Mouse (Mus musculus): ENCODE measurements at regions not wholly inside any gene's neighbourhood (a gene's known extent, or its start where the extent isn't known, plus 50 kb on each side); places are given as distances from the start of the nearest gene placed in this dataset.

DNA sequence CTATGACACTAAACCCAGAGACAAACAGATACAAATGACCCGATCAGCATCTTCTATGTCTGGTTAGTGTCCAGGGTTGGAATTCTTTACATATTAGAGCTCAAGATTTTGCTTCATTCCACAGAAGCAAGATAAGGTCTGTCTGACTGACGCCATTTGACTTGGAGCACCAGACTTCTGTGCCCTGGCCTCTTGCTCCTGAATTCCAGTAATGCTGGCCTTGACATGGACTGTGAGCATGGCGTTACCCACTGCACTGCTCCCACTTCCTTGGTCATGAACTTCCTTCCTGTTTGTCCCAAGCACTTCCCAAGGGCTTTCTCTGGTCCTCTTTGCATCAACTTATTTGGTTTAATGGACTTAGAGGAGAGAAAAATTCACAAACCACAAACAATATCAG, 225.6 kb upstream of the Igfbp3 start:
- no peak for DNase-seq (ENCODE audit: low read depth, low spot score)
- H3K9ac ChIP-seq (ENCODE audit: insufficient read depth, low read depth, low read length, poor library complexity, severe bottlenecking): no peak overlapping the region
- in situ Hi-C loops (cut with MboI; ENCODE audit: low sequenced_read_pairs in 2 of 2, unreplicated experiment in 2 of 2): no loop called here
- H3K4me1 ChIP-seq (ENCODE audit: control insufficient read depth in 2 of 2, insufficient read depth in 2 of 2, low read length in 2 of 2, poor library complexity in 1 of 2): peaks cover 0 to 2% of the 10 kb centered on the region in 2 experiments; a peak in 2 of 4 replicates
- TF ChIP-seq MAFK (IDR thresholded peaks at IDR 0.05; ENCODE audit: insufficient read depth, low read depth, low read length) (no peak), HCFC1 (IDR thresholded peaks at IDR 0.05; ENCODE audit: borderline replicate concordance, insufficient read depth, low read length) (no peak), ZNF384 (IDR thresholded peaks at IDR 0.05; ENCODE audit: low read depth, low read length) (no peak), ZC3H11A (IDR thresholded peaks at IDR 0.05; ENCODE audit: borderline replicate concordance, low read depth, low read length) (no peak), CHD2 (IDR thresholded peaks at IDR 0.05; ENCODE audit: low read depth, low read length) (no peak)
- H3K36me3 ChIP-seq (ENCODE audit: control insufficient read depth, insufficient read depth, low read length, poor library complexity, severe bottlenecking): no peaks in the 10 kb centered on the region
- no peak overlapping the region for H3K27ac ChIP-seq (ENCODE audit: insufficient read depth, low read depth, low read length, poor library complexity, severe bottlenecking)
- H3K4me3 ChIP-seq (ENCODE audit: insufficient read depth in 1 of 2, low read depth in 1 of 2, low read length in 2 of 2, poor library complexity in 1 of 2, severe bottlenecking in 1 of 2): no peak overlapping the region
- no peaks in the 10 kb centered on the region for H3K9me3 ChIP-seq (ENCODE audit: control insufficient read depth, insufficient read depth, low read depth, low read length)

DNA sequence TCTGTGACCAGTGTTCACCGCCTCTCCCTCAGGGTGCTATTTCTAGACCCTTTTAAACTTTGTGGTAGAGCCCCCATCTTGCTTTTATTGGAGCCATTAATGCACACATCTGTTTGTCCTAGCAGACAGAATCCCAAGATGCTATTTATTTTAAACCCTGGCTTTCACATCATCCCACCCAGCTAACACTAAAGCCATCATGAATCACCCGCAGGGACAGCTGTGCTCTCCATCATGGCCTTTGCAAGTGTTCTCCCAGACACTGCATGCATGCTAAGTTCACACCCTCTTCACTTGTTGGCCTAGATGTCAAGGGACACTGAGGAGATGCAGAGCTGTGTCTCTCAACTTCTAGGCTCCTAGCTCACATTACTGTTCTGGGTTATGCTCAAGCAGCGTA, 220.9 kb upstream of the Igfbp3 start:
- no peaks in the 10 kb centered on the region for H3K9me3 ChIP-seq (ENCODE audit: control insufficient read depth, insufficient read depth, low read depth, low read length)
- H3K27ac ChIP-seq (ENCODE audit: insufficient read depth, low read depth, low read length, poor library complexity, severe bottlenecking): no peak overlapping the region
- no peak overlapping the region for H3K4me3 ChIP-seq (ENCODE audit: insufficient read depth in 1 of 2, low read depth in 1 of 2, low read length in 2 of 2, poor library complexity in 1 of 2, severe bottlenecking in 1 of 2)
- TF ChIP-seq HCFC1 (IDR thresholded peaks at IDR 0.05; ENCODE audit: borderline replicate concordance, insufficient read depth, low read length) (no peak), CHD2 (IDR thresholded peaks at IDR 0.05; ENCODE audit: low read depth, low read length) (no peak), ZC3H11A (IDR thresholded peaks at IDR 0.05; ENCODE audit: borderline replicate concordance, low read depth, low read length) (no peak), ZNF384 (IDR thresholded peaks at IDR 0.05; ENCODE audit: low read depth, low read length) (no peak), MAFK (IDR thresholded peaks at IDR 0.05; ENCODE audit: insufficient read depth, low read depth, low read length) (no peak)
- H3K4me1 ChIP-seq (ENCODE audit: control insufficient read depth in 2 of 2, insufficient read depth in 2 of 2, low read length in 2 of 2, poor library complexity in 1 of 2): peaks cover 0 to 2% of the 10 kb centered on the region in 2 experiments; a peak in 1 of 4 replicates
- no peaks in the 10 kb centered on the region for H3K36me3 ChIP-seq (ENCODE audit: control insufficient read depth, insufficient read depth, low read length, poor library complexity, severe bottlenecking)
- in situ Hi-C loops (cut with MboI; ENCODE audit: low sequenced_read_pairs in 2 of 2, unreplicated experiment in 2 of 2): no loop called here
- no peak for DNase-seq (ENCODE audit: low read depth, low spot score)
- H3K9ac ChIP-seq (ENCODE audit: insufficient read depth, low read depth, low read length, poor library complexity, severe bottlenecking): no peak overlapping the region

DNA sequence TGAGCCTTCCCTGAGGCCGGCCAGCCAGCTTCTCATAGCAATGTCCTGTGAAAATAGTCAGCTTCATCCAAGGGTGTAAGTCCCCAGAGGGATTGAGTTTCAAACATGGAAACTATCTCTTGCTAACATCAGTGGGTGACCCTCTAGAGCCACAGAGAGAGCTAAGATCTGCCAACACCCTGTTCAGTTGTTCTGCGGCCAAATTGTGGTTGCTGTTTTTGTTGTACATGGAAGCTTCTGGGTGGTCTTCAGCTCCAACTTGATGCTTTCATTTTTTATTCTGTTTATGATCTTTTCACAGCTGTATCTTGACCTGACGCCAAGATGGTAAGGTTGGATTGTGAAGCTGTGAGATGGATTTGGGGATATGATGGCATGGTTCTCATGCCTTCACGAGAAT, 214.0 kb upstream of the Igfbp3 start:
- TF ChIP-seq HCFC1 (IDR thresholded peaks at IDR 0.05; ENCODE audit: borderline replicate concordance, insufficient read depth, low read length) (no peak), ZNF384 (IDR thresholded peaks at IDR 0.05; ENCODE audit: low read depth, low read length) (no peak), CHD2 (IDR thresholded peaks at IDR 0.05; ENCODE audit: low read depth, low read length) (no peak), ZC3H11A (IDR thresholded peaks at IDR 0.05; ENCODE audit: borderline replicate concordance, low read depth, low read length) (no peak), MAFK (IDR thresholded peaks at IDR 0.05; ENCODE audit: insufficient read depth, low read depth, low read length) (no peak)
- Histone ChIP-seq H3K36me3 (ENCODE audit: control insufficient read depth, insufficient read depth, low read length, poor library complexity, severe bottlenecking) (no peaks in the 10 kb centered on the region), H3K4me1 (ENCODE audit: control insufficient read depth in 2 of 2, insufficient read depth in 2 of 2, low read length in 2 of 2, poor library complexity in 1 of 2) (peaks cover 0 to 9% of the 10 kb centered on the region in 2 experiments; a peak in 2 of 4 replicates), H3K9ac (ENCODE audit: insufficient read depth, low read depth, low read length, poor library complexity, severe bottlenecking) (no peak overlapping the region), H3K4me3 (ENCODE audit: insufficient read depth in 1 of 2, low read depth in 1 of 2, low read length in 2 of 2, poor library complexity in 1 of 2, severe bottlenecking in 1 of 2) (no peak overlapping the region), H3K9me3 (ENCODE audit: control insufficient read depth, insufficient read depth, low read depth, low read length) (no peaks in the 10 kb centered on the region), H3K27ac (ENCODE audit: insufficient read depth, low read depth, low read length, poor library complexity, severe bottlenecking) (no peak overlapping the region)
- no peak for DNase-seq (ENCODE audit: low read depth, low spot score)
- in situ Hi-C loops (cut with MboI; ENCODE audit: low sequenced_read_pairs in 2 of 2, unreplicated experiment in 2 of 2): no loop called here

DNA sequence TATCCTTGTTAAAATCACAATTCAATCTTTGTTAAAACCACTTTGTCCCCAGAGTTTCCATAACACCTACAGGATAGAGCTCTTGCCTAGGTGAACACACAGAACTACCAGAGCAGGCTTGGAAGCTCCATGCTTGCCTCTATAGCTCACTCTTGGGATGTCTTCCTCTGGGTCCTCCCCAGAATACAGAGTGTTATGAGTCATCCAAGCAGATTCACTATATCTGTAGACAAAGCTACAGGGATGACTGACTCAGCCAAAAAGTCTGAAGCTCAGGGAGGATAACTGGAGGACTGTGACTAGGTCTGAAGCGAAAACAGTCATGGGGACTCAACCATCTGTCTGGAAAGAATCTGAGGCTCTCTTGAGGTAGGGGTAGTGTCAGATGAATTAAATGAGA, 211.5 kb upstream of the Igfbp3 start:
- no peak overlapping the region for H3K9ac ChIP-seq (ENCODE audit: insufficient read depth, low read depth, low read length, poor library complexity, severe bottlenecking)
- no peak overlapping the region for H3K27ac ChIP-seq (ENCODE audit: insufficient read depth, low read depth, low read length, poor library complexity, severe bottlenecking)
- no peaks in the 10 kb centered on the region for H3K36me3 ChIP-seq (ENCODE audit: control insufficient read depth, insufficient read depth, low read length, poor library complexity, severe bottlenecking)
- TF ChIP-seq CHD2 (IDR thresholded peaks at IDR 0.05; ENCODE audit: low read depth, low read length) (no peak), HCFC1 (IDR thresholded peaks at IDR 0.05; ENCODE audit: borderline replicate concordance, insufficient read depth, low read length) (no peak), ZNF384 (IDR thresholded peaks at IDR 0.05; ENCODE audit: low read depth, low read length) (no peak), MAFK (IDR thresholded peaks at IDR 0.05; ENCODE audit: insufficient read depth, low read depth, low read length) (no peak), ZC3H11A (IDR thresholded peaks at IDR 0.05; ENCODE audit: borderline replicate concordance, low read depth, low read length) (no peak)
- DNase-seq (ENCODE audit: low read depth, low spot score): no peak
- no peaks in the 10 kb centered on the region for H3K9me3 ChIP-seq (ENCODE audit: control insufficient read depth, insufficient read depth, low read depth, low read length)
- H3K4me1 ChIP-seq (ENCODE audit: control insufficient read depth in 2 of 2, insufficient read depth in 2 of 2, low read length in 2 of 2, poor library complexity in 1 of 2): peaks cover 4 to 9% of the 10 kb centered on the region in 2 experiments; a peak in 2 of 4 replicates
- in situ Hi-C loops (cut with MboI; ENCODE audit: low sequenced_read_pairs in 2 of 2, unreplicated experiment in 2 of 2): no loop called here
- no peak overlapping the region for H3K4me3 ChIP-seq (ENCODE audit: insufficient read depth in 1 of 2, low read depth in 1 of 2, low read length in 2 of 2, poor library complexity in 1 of 2, severe bottlenecking in 1 of 2)

DNA sequence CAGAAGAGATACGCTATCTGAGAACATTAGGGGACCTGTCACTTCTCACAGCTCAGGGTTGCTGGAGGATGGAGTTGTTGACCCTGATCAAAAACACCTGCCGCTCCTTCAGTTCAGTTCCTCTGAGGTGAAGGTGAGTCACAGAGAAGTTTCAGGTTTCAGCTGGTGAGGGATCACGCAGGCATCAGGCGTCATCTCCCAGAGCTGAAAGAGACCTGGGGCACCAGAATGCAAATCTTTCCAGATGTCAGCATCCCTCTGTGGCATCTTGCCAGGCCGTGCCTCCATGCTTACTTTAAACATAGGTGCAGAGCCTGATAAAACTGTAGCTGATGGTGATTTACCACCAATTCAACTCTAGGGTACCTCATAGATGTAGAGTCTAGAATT, 210.4 kb upstream of the Igfbp3 start:
- no peak overlapping the region for H3K4me3 ChIP-seq (ENCODE audit: insufficient read depth in 1 of 2, low read depth in 1 of 2, low read length in 2 of 2, poor library complexity in 1 of 2, severe bottlenecking in 1 of 2)

More for the DNA sequence above, 210.4 kb upstream of the Igfbp3 start:
- in situ Hi-C loops (cut with MboI; ENCODE audit: low sequenced_read_pairs in 2 of 2, unreplicated experiment in 2 of 2): no loop called here
- no peak overlapping the region for H3K9ac ChIP-seq (ENCODE audit: insufficient read depth, low read depth, low read length, poor library complexity, severe bottlenecking)
- no peaks in the 10 kb centered on the region for H3K36me3 ChIP-seq (ENCODE audit: control insufficient read depth, insufficient read depth, low read length, poor library complexity, severe bottlenecking)
- no peaks in the 10 kb centered on the region for H3K9me3 ChIP-seq (ENCODE audit: control insufficient read depth, insufficient read depth, low read depth, low read length)
- peaks cover 4 to 9% of the 10 kb centered on the region in 2 experiments; a peak in 2 of 4 replicates for H3K4me1 ChIP-seq (ENCODE audit: control insufficient read depth in 2 of 2, insufficient read depth in 2 of 2, low read length in 2 of 2, poor library complexity in 1 of 2)
- DNase-seq (ENCODE audit: low read depth, low spot score): peak; percentile 21
- H3K27ac ChIP-seq (ENCODE audit: insufficient read depth, low read depth, low read length, poor library complexity, severe bottlenecking): peak overlapping the region; percentile 96
- TF ChIP-seq CHD2 (IDR thresholded peaks at IDR 0.05; ENCODE audit: low read depth, low read length): no peak
- TF ChIP-seq ZNF384 (IDR thresholded peaks at IDR 0.05; ENCODE audit: low read depth, low read length): no peak
- TF ChIP-seq ZC3H11A (IDR thresholded peaks at IDR 0.05; ENCODE audit: borderline replicate concordance, low read depth, low read length): no peak
- no peak for TF ChIP-seq MAFK (IDR thresholded peaks at IDR 0.05; ENCODE audit: insufficient read depth, low read depth, low read length)
- no peak for TF ChIP-seq HCFC1 (IDR thresholded peaks at IDR 0.05; ENCODE audit: borderline replicate concordance, insufficient read depth, low read length)
